Mouse (Mus musculus) kidney, adult 8-10 months (tissue): ENCODE results near the gene Apoa1.
A peak's percentile ranks its signal among the peaks of the same experiment; 100 is the strongest.

Experiments used
- DNase-seq, 2 experiments: peaks; one replicate each; pipeline ENCODE4 v3.0.0; 2022

The Apoa1 gene

GRCm38 (mm10) chr9:46228491-46228890 lies at the start of gene Apoa1:
Gene Apoa1, plus strand, starts transcription at chr9:46228580.
- no peak for DNase-seq

GRCm38 (mm10) chr9:46178595-46178994 lies 49.8 kb upstream of the Apoa1 start:
- DNase-seq, result no peak

- no peak for DNase-seq
These were observed 47.1 kb upstream of the Apoa1 start for GRCm38 (mm10) chr9:46181297-46181696.

- no peak for DNase-seq
These were observed 43.8 kb upstream of the Apoa1 start for GRCm38 (mm10) chr9:46184542-46184941.

DNA sequence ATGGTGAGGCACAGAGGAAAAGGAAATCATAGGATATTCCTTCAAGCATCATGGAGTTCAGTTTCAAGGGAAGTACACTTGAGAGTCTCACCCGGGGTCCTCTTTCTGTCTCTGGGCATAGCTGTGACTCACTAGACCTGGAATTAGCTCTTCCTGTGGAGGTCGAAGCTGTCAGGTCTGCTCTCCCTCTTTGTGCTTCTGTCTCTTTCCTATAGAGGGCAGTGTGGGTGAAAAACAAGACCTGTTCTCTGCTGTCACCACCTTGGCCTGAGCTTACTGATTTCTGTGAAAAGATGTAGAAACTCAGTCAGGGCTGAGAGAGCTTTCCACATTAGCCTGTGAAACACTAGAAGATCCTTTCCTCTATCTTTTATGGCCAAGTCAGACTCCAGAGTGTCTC lies 43.2 kb upstream of the Apoa1 start:
- DNase-seq, result peak in 1 of 2 experiments; percentile 55

- DNase-seq, result no peak
These were observed 42.0 kb upstream of the Apoa1 start for GRCm38 (mm10) chr9:46186387-46186786.

- DNase-seq, result no peak
These were observed 40.0 kb upstream of the Apoa1 start for GRCm38 (mm10) chr9:46188370-46188769.

DNA sequence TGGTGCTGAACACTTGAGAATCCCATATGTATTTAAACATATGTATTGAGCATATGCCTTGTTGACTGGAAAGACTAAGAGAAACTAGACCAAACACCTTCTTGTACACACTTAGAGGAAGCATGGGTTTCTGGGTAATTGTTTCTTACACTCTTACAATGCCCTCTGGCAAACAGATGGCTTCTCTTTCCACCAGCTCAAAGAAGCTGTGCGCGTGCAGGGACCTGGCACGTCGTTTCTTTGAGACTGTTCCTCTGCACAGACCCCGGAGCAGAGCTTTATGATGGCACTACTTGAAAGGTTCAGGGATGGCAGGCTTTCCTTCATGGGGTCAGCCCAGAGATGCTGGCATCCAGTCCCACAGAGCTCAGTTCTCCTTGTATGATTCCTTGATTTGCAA lies 39.4 kb upstream of the Apoa1 start:
- no peak for DNase-seq

GRCm38 (mm10) chr9:46189381-46189780 lies 39.0 kb upstream of the Apoa1 start:
- no peak for DNase-seq

DNA sequence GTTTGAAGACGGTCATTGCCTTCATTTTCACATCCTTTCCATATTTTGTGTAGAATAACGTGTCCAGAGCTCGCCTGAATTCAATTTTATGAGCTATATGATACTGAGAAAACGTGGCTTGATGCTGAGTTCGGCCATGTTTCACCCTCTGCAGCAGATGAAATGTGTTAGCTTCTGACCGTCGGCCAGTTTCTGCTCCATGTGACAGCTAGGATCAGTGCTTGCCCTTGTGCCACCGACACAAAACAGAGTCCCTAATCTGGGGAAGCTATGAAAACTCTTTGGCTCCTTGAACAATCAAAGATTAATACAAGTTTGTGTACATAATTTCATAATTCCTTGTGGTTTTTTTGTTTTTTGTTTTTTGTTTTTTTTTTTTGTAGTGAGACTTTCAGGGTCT lies 37.1 kb upstream of the Apoa1 start:
- no peak for DNase-seq

GRCm38 (mm10) chr9:46191644-46192043 lies 36.7 kb upstream of the Apoa1 start:
- peak in 1 of 2 experiments; percentile 32 for DNase-seq

DNA sequence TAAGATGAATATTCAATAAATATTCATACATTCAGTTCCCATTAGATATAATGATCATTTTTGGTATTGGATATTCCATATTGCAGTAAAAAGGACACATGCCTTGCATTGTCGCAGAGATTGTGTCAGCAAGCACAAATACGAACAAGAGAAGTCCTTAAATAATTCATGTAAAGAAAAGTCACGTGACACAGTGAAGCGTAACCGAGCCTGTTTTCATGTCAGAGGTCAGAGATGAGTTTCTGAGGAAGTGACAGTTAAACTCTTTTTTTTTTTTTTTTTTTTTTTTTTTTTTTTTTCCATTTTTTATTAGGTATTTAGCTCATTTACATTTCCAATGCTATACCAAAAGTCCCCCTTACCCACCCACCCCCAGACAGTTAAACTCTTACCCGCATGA lies 35.7 kb upstream of the Apoa1 start:
- DNase-seq, result no peak

DNA sequence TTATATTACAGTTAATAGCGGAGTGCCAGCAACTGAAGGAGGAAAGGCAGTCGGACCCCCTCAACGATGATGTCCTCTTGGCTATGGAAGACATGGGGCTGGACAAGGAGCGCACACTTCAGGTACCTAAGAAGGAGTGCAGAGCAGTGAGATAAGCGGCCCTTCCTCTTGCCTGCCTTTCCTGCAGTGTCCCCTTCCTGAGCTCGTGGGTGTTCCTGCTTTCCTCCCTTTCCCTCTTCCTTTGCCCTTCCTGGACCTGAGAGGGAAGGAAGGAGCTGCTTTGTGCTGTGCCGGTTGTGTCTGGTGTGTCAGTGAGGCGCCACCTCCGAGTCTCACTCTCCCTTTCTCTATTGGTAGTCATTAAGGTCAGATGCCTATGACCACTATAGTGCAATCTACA lies 33.6 kb upstream of the Apoa1 start:
- no peak for DNase-seq

DNA sequence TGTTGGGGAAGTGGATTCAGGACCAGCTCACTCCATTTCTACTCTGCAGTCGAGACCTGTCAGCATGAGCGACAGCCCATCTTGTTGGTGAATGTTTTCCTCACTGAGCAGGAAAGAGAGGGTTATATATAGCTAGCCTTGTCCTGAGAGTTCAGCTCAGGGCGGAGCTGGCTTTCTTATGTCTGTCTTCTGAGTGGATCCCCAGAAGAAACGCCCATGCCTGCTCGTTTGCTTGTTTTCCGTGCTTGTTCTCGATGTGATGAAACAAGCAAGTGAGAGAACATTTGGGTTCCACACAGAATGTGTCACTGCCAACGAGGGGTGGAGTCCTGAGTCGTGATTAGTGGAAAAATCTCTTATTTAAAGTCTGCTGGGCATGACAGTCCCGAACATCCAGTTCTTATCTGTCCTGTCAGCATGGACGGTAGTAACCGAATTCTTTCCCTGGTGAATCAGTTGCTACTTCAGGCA lies 31.6 kb upstream of the Apoa1 start:
- no peak for DNase-seq

DNA sequence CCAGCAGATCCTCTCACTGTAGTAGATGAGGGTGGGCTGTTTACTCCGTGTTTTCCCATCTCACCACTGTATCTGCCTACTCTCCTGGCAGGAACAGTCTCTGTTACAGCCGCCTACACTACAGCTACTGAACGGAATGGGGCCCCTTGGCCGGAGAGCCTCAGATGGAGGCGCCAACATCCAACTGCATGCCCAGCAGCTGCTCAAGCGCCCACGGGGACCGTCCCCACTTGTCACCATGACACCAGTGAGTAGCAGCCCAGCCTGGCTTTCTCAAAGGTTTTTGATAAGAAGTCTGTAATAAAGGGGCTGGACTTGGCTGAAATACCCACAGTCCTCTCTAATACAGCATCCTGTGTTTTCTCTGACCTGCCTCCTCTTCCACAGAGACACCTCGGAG lies 29.9 kb upstream of the Apoa1 start:
- DNase-seq, result no peak

GRCm38 (mm10) chr9:46198936-46199335 lies 29.4 kb upstream of the Apoa1 start:
- DNase-seq, result no peak

DNA sequence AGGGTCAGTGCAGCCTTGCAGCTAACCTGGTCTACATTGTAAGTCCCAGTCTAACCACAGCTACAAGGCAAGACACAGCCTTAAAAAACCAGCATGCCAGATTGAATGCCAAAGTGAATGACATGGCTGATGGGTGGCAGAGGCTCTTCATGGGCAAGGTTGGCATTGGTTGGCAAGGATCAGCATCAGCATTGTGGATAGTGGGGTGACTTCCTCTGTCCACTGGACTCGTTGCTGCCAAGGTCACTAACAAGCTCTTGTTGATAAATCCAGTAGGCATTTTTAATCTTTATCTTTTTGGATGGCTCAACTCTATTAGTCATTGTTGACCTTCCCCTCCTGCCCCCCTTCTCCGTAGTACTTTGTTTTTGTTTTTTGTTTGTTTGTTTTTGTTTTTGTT lies 28.8 kb upstream of the Apoa1 start:
- DNase-seq, result no peak

DNA sequence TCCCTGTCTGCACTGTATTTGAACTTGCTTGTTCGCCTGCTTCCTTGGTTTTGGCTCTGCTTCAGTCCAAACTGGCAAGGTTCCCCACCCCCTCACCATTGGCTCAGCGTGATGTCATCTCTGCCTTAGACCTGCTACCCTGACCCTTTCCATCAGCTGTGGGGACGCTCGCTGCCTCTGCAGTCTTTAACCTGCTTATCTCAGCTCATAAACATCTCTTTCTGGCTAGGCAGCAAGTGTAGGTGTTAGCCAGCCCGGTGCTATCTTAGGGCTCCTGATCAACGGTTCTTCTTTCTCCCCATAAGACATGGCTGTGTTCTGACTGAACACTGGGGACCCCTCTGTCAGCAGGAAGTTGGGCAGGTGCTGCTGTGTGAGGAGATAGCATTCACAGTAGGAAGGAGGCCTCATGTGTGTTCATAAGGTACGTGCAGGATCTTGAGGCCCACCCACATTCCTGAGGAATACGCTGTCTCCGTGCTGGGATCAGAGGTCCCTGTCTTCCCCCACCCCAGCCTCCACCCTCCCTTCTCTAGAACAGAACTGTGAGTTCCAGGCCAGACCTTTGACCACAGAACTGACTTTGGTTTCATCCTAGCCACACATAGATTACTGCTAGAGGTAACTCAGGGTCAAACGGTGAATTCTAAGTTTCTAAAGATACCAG lies 21.4 kb upstream of the Apoa1 start:
- peak; percentile 80 to 81 for DNase-seq

DNA sequence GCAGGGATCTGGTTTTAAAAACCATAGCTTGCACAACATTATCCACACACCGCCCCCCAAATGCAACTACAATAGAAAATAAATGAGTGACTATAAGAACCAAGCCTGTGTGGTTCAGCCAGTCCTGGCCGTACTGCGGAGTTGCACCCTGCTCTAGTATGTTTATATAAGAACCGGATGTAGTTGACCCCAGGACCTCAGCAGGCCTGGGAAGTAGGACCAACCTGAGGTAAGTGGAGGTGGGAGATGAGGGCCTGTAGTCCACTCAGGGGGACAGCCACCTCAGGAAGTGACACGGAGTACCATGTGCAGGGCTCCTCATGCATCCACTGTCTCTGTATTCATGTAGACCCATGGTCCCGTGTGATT lies 20.9 kb upstream of the Apoa1 start:
- no peak for DNase-seq

- no peak for DNase-seq
These were observed 19.9 kb upstream of the Apoa1 start for GRCm38 (mm10) chr9:46208401-46208974.

GRCm38 (mm10) chr9:46210473-46210872 lies 17.9 kb upstream of the Apoa1 start:
- no peak for DNase-seq

GRCm38 (mm10) chr9:46214276-46214675 lies 14.1 kb upstream of the Apoa1 start:
- DNase-seq, result no peak

- no peak for DNase-seq
These were observed 13.4 kb upstream of the Apoa1 start for GRCm38 (mm10) chr9:46214946-46215337.

DNA sequence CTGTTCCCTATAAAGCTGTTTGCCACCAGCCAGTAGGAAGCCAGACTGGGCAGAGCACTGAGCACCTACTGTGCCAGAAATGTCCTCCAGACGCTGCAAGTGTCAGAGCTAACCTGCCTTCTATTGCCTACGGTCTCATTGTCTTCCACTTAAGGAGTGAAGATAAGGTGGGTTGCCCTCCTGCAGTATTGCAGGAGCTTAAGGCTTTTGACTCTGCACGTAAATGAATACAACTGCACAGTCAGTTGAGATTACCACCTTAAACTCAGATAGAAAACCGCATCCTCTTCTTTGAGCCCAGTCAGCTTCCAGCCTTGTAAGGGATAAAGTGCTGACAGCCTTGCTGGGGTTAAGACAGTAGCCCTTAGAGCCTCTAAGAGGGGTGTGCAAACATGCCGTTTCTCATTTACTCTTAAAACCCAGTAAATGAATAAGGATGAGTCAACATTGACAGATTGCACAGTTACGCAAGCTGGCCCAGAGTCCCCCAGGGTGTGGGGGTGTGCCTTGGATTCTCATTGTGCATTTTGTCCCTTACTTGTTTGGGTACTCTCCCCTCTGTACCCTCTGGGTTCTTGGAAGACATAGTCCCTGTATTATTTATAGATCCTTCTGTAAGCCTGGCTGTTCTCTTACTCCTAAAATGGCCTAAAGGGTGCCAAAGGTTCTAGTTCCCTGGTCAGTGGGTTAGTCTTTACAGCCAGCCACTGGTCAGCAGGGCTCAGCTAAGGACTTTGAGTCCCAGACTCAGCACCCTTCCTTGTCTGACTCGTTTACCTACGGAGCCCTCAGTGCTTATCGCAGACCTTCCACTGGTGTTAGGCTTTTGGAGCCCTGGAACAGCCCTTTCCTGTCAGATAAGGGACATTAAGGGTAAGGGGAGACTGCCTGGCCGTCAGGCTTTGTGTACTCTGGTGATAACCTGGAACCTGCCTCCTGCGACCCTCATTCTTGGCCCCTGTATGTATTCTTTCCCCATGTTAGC lies 12.8 kb upstream of the Apoa1 start:
- DNase-seq, result peak in 1 of 2 experiments; percentile 41
